Mouse (Mus musculus) olfactory bulb, adult 2 months (tissue): ENCODE results near the gene Sit1. TPM values are rescaled to one million over a fixed set of nuclear protein-coding genes. Genes with fewer than 3 reads are reported as not detected.
A peak's percentile ranks its signal among the peaks of the same experiment; 100 is the strongest.

Source experiments
- H3K27ac ChIP-seq: fragments of 200-500 bp; 2 replicates; pipeline ENCODE4 v1.5.1; 2012; ENCODE audit warnings: low read depth, low read length; ENCODE audit not compliant: insufficient read depth
- H3K4me1 ChIP-seq: fragments of 200-500 bp; 2 replicates; pipeline ENCODE4 v1.6.1; 2012; ENCODE audit warnings: low read length; ENCODE audit not compliant: control insufficient read depth, insufficient read depth
- H3K4me3 ChIP-seq: fragments of 200-500 bp; 2 replicates; pipeline ENCODE4 v1.5.1; 2012; ENCODE audit warnings: mild to moderate bottlenecking, low read depth, low read length, moderate library complexity; ENCODE audit not compliant: insufficient read depth
- CTCF ChIP-seq: fragments of 200-500 bp; IDR thresholded peaks from 2 replicates; pipeline ENCODE4 v1.5.1; 2012; ENCODE audit warnings: low read depth, mild to moderate bottlenecking, low read length, moderate library complexity; ENCODE audit not compliant: insufficient read depth
- POLR2A ChIP-seq: fragments of 200-500 bp; IDR thresholded peaks from 2 replicates; pipeline ENCODE4 v1.6.1; 2012; ENCODE audit warnings: mild to moderate bottlenecking, low read depth, low read length, moderate library complexity; ENCODE audit not compliant: insufficient read depth
- WGBS: fragments of 180-500 bp; shearing (Covaris S2); methylation state at CpG from one replicate; pipeline ENCODE4 v1.1.7; 2018; 5-methylcytosine and 5-hydroxymethylcytosine counted together
- polyA plus RNA-seq: library from polyadenylated mRNA; stranded (reverse); fragments of >200 nt; gene quantifications from 2 replicates; pipeline ENCODE4 v1.2.4, GENCODE M21; 2012; ENCODE audit warnings: low replicate concordance; ENCODE audit not compliant: missing spikeins, insufficient read depth, insufficient read length

The Sit1 gene
- polyA plus RNA-seq, 1 experiment = not detected

DNA sequence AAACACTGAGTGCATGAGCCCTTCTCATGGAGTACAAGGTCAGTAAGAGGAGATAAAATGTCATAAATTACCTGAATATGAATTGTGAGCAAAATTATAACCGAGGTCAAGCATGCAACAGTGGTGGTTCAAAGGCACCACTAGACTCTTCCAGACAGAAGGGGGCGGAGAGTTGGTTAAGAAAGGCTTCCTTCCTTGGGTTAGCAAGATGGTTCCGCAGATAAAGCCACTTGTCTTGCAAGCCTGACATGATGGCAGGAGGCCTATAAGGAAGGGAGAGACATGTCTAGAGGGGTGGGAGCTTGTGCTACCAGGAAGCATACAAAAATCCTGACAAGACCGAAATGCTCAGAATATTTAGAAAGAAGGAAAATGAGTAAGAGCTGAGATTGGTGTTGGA is 20.7 kb upstream of the Sit1 start:
- TF ChIP-seq POLR2A (no peak), CTCF (no peak)
- H3K4me1 ChIP-seq = peaks cover 10% of the 10 kb centered on the region
- no peak overlapping the region for H3K4me3 ChIP-seq
- WGBS = 89% methylated on average over 4 of the region's 4 CpGs
- no peak overlapping the region for H3K27ac ChIP-seq

DNA sequence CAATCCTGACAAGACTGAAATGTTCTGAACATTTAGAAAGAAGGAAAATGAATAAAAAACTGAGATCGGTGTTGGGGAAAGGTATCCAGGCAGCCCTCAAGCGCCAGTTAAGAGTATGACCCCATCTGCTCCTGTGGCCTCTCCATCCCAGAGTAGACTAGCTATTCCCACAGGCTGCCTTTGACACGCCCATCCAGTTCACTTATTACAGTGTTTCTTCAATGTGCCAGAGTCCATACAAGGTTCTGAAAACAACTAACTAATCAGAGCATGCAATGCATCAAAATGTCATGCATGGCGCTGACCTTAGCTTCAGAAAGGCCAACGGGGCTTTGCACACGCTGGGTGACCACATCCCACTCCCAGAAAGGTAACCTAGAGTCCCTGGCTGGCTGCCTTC is 20.0 kb upstream of the Sit1 start:
- no peak overlapping the region for H3K27ac ChIP-seq
- H3K4me1 ChIP-seq = peaks cover 4% of the 10 kb centered on the region
- H3K4me3 ChIP-seq = no peak overlapping the region
- WGBS = 91% methylated on average over 6 of the region's 6 CpGs
- TF ChIP-seq CTCF (no peak), POLR2A (no peak)

- no peak overlapping the region for H3K27ac ChIP-seq
- H3K4me1 ChIP-seq = no peaks in the 10 kb centered on the region
- 84% methylated on average over 2 of the region's 2 CpGs for WGBS
- H3K4me3 ChIP-seq = no peak overlapping the region
- no peak for TF ChIP-seq POLR2A
- no peak for TF ChIP-seq CTCF
Measured at GRCm38 (mm10) chr4:43503041-43503440, 19.5 kb upstream of the Sit1 start.

- Histone ChIP-seq H3K27ac (no peak within 1 kb of the TSS), H3K4me3 (peak within 1 kb of the TSS; percentile 55), H3K4me1 (peaks cover 5% of the 10 kb centered on the region; the same call in 1 of the 2 replicates)
- TF ChIP-seq POLR2A = peak; percentile 46
- TF ChIP-seq CTCF = no peak
- 5% methylated on average over 50 of the region's 50 CpGs for WGBS
Measured at GRCm38 (mm10) chr4:43499407-43500333, 16.1 kb upstream of the Sit1 start, which contains the start of gene Arhgef39. Gene Arhgef39, minus strand, starts transcription at chr4:43499695.

DNA sequence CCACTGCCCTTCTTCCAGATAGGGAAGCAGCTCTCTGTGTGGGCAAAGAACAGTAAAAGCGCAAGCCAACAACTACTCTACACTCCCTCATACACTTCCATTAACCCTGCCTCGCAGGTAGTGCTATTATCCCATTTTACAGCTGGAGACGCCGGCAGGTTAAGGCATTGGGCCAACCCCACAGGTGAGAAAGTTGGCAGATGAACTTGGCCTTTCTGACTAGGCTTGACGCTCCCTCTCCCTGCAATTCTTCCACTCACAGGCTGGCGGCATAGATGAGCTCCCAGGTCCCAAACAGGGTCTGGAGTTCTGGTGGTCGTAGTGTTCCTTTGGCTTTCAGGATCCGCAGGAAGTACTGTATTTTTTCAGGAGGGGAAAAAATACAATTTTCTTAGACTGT is 15.4 kb upstream of the Sit1 start:
- 16% methylated on average over 8 of the region's 8 CpGs for WGBS
- Histone ChIP-seq H3K27ac (no peak overlapping the region), H3K4me1 (peaks cover 5% of the 10 kb centered on the region; the same call in 1 of the 2 replicates), H3K4me3 (peak overlapping the region; percentile 55)
- TF ChIP-seq CTCF = no peak

- WGBS = 89% methylated on average over 4 of the region's 4 CpGs
- no peak overlapping the region for H3K27ac ChIP-seq
- no peak overlapping the region for H3K4me3 ChIP-seq
- H3K4me1 ChIP-seq = peaks cover 5% of the 10 kb centered on the region; the same call in 1 of the 2 replicates
- TF ChIP-seq CTCF (no peak), POLR2A (no peak)
Measured at GRCm38 (mm10) chr4:43497946-43498345, 14.4 kb upstream of the Sit1 start.

DNA sequence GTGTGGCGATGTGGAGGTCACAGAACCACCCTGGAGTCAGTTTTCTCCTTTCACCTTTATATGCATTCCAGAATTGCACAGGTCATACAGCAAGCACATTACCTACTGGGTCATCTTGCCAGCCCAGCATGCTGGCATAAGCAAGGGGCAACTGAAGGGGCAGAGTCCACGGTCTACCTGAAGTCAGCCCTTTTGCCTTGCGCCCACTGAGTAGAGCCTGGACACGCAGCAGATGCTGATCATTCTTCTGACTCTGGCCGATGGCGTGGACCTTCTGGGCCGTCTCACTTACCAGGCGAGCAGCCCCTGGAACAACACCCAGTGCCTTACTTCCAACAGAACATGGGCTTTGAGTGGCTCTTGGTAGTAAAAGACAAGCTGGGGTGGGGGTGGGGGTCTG is 13.9 kb upstream of the Sit1 start:
- H3K27ac ChIP-seq = no peak overlapping the region
- no peak overlapping the region for H3K4me3 ChIP-seq
- WGBS = 93% methylated on average over 8 of the region's 8 CpGs
- H3K4me1 ChIP-seq = peaks cover 5% of the 10 kb centered on the region; the same call in 1 of the 2 replicates
- TF ChIP-seq CTCF = no peak
- TF ChIP-seq POLR2A = no peak

DNA sequence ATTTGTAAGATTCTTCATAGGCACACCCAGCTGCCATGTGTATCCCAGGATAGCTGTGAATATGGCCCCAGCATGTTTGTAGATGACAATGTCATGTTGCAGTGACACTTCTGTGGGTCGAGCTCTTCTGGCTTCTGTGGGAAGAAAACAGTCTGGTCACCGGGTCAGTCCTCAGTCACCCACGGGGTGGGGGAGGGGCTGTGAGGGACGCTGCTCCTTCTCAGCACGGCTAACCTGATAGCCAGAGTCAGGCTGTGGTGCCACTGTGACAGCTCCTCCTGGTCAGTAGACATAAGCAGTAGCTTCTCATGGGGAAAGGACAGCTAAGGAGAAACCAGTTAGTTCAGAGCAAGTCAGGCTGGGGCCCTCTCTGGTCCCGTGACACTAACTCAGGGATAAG is 13.1 kb upstream of the Sit1 start:
- no peak overlapping the region for H3K27ac ChIP-seq
- H3K4me1 ChIP-seq = peaks cover 5% of the 10 kb centered on the region; the same call in 1 of the 2 replicates
- H3K4me3 ChIP-seq = no peak overlapping the region
- 63% methylated on average over 6 of the region's 6 CpGs for WGBS
- TF ChIP-seq CTCF = no peak
- no peak for TF ChIP-seq POLR2A

- under 1% methylated on average over 9 of the region's 9 CpGs for WGBS
Measured at GRCm38 (mm10) chr4:43493846-43494240, 10.3 kb upstream of the Sit1 start.

More at GRCm38 (mm10) chr4:43493846-43494240, 10.3 kb upstream of the Sit1 start:
- H3K4me3 ChIP-seq = peak overlapping the region; percentile 76
- H3K27ac ChIP-seq = peak overlapping the region; percentile 38; the same call in 1 of the 2 replicates
- H3K4me1 ChIP-seq = peaks cover 5% of the 10 kb centered on the region; the same call in 1 of the 2 replicates
- no peak for TF ChIP-seq CTCF
- TF ChIP-seq POLR2A = no peak
